Mouse (Mus musculus) common myeloid progenitor, adult 5-6 weeks (primary cell): Measurements from ENCODE around the gene Taf8. TPM values are rescaled to one million over a fixed set of nuclear protein-coding genes. Genes with fewer than 3 reads are reported as not detected.

ENCODE experiments used
- ATAC-seq: replicated peaks from 2 replicates; pipeline ENCODE4 v1.8.0; 2016; ENCODE audit warnings: low read depth, mild to moderate bottlenecking, moderate TSS enrichment, inconsistent platforms; ENCODE audit not compliant: poor library complexity, severe bottlenecking
- total RNA-seq: library from RNA; stranded (forward); fragments of 200-1000, 187-1606 nt; gene quantifications from 2 replicates; pipeline ENCODE4 v1.2.3, GENCODE M21; 2017

The Taf8 gene
- total RNA-seq, 1 experiment from 2014 or later, result 64.5 TPM

DNA sequence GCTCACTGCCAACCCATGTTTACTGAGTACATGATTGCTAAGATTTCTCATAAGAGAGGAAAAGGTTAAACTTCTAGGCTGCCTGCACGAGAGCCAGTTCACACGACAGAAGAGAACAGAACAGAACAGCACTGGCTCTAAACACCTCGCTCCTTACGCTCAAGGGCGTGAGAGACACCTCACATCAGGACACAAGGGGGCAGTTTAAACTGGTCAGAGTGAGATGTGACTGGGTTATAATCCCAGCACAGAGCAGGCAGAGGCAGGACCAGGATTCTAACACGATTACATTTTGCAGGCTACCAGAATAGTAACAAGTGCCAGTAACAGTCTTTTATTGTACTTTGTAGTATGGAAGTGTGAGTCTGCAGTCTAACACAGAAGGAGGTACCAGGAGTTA lies 9.4 kb downstream of the Taf8 start:
- no peak for ATAC-seq

DNA sequence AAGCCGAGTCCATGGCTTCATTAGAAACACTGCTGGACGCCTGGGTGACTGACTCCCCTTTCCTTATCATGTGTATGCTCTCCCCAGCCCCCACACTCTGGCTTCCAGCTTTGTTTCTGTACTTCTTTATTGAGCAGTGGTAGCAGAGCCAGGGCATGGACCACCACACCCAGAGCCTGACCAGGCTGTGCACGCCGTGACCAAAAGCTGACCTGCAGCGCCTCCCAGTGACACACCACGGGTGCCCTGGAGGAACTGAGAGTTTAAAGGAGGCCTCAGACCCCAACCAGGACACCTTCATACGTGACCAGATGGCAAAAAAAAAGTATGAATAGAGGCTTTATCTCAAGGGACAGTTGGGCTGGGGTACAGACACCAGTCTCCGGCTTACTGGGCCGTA lies 11.3 kb downstream of the Taf8 start:
- ATAC-seq, result no peak

DNA sequence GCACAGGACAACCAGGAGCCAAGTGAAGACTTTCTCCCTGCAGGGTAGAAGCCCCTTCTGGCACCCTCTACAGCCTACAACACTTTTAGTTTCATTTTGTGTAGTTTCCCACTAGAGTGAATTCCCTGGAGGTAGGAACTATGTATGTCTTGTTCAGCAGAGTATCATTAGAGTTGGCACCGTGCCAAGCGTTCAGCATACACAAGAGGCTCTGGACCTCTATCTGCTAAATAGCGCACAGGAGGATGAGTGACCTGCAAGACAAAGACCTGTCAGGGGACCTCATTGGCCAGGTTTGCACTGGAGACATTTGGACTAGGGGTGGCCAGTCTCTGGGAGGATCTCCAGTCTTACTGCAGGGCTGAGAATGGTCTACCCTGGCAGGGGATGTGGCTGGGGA lies 16.3 kb downstream of the Taf8 start:
- no peak for ATAC-seq

DNA sequence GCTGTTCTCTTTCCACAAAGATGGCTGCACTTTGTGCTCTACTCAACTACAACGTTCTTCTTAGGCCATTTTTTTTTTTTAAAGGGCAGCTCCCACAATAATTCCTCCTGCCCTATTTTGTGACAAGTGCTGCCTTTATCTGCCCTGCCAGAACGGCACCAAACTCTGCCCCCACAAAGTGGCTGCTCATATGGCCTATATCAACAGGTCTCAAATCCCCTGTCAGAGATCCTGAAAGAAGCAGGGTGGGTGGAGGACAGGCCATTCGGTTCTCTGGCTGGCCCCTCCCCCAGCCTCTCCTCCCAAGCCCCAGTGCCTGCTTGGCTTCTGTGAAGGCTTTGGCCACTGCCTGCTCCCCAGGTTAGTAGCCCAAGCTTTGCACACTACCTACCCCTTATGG lies 17.1 kb downstream of the Taf8 start:
- ATAC-seq, result 0 out of 2 replicates have a peak, but pooled peaks have one; percentile 8

DNA sequence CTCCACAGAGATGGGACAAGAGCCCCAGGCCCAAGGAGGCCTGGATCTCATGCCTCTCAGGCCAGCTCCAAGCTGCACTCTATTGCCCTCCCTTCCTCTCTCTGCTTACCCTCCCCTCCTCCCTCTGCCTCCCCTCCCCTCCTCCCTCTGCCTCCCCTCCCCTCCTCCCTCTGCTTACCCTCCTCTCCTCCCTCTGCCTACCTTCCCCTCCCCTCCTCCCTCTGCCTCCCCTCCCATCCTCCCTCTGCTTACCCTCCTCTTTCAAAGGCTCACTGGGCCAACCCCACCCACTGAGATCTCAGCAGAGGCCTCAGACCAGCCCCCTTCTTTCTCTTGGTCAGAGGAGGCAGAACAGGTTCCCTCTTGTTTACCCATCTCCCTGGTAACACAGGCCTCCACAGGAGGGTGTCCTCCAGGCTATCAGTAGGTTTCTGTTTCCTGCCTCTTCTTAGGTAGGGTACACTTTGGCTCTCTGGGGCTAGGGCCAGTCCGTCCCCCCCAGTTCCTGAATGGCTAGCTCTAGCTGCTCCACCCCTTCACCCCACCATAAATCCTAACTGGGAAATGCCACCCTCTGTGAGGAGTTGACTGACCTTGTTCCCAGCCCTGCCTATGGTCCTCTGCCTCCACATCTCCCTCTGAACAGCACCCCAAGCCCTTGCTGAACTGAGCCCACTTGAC lies 17.7 kb downstream of the Taf8 start:
- ATAC-seq, result peak; percentile 55

DNA sequence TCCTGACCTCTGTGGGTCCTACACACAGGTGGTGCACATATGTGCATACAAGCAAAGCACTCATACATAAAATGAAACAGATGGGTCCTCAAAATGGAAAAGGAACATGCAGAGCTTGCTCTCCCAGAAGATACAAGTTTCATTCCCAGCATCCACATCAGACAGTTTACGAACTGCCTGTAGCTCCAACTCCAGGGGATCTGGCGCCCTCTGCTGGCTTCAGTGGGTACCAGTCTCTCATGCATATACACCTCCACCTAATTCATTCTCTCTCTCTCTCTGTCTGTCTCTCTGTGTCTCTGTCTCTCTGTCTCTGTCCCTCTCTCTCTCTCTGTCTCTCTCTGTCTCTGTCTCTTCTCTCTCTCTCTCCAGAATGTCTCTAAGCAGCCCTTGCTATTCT lies 19.7 kb downstream of the Taf8 start:
- ATAC-seq, result peak; percentile 46; the same call in 1 of the 2 replicates

DNA sequence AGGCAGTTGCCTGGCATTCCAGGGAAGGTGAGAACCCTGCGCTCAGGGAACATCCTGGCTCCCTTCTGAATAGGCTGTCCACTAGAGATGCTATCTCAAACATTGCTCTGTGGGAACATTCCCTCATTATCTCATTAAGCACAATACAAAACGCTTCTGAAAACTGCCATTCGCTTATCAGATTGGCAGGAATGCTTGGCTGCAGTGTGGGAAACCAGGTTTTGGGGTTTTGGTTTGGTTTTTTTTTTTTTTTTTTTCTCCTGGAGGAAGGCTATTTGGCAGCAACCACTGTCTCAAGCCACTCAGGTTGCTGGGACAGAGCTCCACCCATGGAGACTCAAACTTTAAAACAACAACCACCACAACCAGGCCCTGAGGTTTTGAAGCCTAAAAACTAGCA lies 22.2 kb downstream of the Taf8 start:
- ATAC-seq, result no peak

DNA sequence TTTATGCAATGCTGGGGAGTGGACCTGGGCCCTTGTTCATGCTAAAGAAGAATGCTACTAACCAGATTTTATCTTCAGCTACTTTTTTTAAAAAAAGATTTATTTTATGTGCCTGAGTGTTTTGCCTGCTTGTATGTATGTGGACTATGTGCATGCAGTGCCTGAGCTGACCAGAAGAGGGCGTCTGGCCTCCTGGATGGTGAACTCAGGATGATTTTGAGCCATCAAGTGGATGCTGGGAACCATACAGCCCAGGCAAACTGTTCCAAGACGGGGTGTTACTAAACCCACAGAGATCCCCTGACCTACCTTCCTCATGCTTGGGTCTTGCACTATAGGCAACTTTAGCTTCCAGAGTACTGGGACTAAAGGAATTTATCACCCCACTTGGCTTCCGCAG lies 26.4 kb downstream of the Taf8 start:
- ATAC-seq, result no peak

DNA sequence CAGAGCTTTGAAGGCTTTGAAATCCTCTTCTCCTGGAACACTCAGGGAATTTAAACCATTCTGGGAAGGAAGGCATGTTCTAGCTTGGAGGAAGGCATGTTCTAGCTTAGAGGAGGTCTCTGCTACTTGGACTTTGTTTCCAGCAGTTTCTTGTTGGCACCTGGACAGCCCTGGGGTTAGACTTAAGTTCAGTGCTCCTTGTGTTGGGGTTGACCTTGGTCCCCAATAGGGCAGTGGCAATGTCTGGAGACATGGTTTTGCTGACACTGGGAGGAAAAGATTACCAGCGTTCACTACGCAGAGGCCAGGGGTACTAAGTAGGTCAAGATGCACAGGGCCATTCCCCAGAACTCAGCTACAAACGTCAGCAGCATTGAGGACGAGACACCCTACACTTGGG lies 26.9 kb downstream of the Taf8 start:
- ATAC-seq, result no peak

DNA sequence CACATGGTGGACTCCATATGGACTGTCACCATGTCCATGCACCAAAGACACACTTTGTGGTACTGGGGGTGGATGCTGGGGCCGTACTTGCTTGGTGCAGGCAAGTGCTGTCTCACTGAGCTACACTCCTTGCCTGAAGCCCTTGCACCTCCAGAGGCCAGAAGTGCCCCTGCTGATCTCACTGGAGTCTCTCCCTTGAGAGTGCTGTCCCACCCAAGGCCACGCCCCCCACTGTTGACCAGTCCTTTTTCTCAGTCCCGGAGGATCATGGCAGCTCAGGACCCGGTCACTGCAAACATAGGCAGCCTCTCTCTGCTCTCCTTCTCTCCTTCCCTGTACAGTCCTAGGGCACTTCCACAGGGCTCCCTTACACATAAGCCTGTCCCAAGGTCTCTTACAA lies 27.8 kb downstream of the Taf8 start:
- no peak for ATAC-seq

DNA sequence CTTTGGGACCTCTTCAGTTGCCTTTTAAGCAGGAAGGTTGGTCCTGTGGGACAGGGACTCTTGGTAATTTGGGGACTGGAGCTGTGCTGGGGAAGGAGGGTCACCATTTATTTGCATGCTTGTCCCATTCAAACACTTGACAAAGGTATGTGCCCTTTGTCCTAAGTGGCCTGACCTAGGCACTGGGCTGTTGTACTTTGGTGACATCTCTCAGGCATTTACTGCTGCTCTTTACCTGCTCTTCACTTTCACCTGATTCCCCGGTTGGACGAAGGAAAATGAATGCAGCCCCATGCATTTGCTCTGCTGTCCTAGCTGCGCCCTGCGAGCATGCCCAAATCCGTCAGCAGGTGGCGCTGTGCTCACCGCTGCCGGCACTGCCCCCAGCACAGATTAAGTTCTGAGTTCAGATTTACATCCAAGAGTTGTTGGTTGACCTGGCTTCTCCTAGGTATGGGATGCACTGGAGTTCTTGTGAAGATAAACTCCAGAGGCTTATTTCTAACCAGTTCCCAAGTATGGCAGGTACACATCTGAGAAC lies 28.6 kb downstream of the Taf8 start:
- peak; percentile 75 for ATAC-seq

DNA sequence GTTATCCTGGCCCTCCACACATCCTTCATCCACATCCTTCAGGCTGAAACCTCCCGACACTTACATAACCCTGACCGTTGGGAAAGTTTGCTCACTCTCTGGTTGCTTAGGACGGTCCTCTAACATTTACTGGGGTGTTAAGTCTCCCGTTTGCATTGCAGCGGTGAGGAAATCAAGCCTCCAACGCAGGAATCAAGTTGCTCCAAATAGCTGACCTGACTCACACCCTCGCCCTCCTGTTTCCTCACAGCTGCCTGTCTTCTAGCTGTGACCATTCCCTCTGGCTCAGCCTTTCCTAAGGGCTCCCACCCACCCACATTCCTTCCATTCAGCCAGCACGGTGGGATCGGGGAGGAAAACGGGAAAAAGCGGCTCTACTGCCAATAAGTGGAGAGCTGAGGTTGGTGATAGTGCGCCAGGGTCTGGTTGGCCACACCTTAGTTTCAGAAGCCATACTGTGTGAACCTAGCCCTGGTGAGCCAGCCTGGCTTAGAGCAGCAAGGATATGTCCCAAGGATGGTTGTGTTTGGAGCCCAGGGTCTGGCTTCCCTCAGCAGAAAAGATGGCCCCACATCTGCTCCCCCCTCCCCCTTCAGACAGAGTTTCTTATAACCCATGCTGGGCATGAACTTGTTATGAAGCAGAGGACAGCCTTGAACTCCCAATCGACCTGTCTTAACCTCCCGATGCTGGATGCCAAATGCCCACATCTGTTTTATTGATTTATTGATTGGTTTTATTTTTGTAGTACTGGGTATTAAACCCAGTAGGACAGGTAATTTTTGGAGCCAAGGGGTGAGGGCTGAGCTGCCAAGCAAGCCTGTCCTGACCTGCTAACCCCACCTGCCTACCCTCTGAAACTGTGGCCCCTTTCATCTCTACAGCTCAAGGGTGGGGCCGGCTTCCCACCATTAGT lies 29.4 kb downstream of the Taf8 start:
- ATAC-seq, result no peak

DNA sequence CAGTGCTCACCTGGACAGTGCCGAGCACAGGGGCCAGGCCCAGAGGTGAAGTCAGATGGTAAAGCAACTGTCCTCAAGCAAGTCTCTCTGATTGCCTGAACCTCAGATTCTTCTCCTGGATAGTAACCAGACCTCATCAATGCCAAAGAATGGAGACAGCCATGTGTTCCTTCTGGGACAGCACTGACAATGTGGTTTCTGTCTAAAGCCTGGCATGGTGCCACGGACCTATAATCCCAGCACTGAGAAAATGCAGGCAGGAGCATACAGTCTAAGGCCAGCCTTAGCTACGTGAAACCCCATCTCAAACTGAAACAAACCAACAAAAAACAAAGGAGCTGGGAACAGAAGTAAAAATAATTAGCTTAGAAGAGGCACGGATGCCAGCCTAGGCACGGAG lies 31.4 kb downstream of the Taf8 start:
- no peak for ATAC-seq

DNA sequence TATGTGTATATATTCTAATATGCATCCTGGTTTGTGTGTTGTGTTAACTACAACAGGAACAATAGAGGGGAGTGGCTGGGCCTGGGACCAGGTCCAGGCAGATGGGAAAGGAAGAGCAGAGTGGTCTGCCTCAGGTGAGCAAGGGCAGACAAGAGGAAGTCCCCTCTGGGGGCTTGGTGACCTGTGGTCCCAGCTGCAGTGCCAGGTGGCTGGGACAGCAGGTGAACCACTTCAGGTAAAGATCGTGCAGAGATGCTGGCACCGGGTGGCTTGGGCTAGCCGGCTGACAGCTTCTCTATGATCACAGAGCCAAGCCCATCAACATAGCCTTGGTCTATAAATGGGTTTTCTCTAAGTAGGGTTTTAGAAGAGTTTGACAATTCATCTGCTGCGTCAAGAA lies 32.0 kb downstream of the Taf8 start:
- no peak for ATAC-seq

DNA sequence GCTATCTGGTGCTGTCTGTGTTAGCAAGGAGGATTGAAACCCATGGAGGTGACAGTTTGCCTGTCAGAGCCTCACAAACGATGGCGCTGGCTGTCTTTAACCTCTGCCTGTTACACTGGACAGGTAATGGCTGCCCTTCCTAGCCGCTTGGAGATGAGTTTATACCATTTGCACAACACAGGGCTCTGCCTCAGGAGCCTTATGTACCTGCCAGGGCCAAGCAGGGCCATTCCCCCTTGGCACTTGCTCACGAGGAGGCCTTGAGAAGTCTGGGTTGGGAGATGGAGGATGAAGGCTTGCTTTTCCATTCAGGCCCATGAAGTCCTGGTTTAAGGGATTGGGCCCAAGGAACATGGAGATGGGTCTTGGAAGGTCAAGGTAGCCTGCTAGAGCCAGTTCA lies 32.5 kb downstream of the Taf8 start:
- ATAC-seq, result no peak

DNA sequence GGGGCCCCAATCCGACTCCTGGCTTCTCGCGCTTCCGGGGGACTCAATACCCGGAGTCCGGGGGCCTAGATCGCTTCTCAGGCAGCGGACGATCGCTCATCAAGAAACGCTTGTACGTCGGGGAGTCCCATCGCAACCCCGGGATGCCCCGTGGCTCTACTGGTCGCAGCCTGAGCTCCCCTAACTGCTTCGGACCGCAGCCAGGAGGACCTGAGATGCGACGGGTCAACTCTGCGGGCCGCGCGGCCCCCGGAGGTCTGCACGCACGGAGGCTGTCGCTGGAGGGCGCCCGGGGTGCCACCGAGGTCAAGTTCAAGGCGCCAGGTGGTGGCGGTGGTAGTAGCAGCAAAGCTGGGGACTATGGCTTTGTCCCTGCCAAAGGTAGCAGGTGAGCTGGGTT lies 33.6 kb downstream of the Taf8 start:
- ATAC-seq, result no peak

DNA sequence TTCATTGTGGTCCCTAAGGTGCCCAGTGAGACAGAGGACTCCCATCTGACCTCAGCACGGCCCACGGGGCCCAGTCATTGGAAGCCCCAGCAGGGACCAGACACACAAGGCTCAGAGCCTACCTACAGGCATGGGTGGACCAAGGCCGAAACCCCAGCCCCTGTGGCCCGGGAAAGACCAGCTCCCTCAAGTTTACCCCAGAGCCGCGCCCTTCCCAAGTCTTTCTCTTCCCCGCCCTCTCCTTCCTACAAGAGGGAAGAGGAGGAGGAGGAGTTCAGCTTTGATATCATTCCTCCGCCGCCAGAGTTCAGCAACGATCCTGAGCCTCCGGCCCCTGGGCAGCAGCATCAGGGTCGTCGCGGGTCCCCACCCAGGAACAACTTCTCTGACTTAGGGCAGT lies 34.0 kb downstream of the Taf8 start:
- no peak for ATAC-seq

DNA sequence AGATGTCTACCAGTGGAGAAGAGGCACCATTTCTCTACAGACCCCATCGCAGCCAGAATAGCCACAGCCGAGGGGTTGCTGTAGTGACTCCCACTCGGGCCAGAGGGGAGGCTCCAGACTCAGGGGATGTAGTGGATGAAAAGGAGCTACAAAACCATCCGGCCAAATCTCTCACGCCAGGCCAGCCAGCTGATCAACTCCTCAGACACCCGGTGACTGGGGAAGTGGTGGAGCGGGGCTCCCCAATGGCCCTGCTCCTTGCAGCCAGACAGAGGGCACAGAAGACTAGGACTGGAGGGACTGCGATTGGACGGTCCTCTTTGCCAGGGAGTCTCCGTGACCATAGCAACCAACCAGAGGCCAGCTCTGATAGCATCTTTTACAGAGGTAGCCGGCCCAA lies 34.4 kb downstream of the Taf8 start:
- no peak for ATAC-seq

DNA sequence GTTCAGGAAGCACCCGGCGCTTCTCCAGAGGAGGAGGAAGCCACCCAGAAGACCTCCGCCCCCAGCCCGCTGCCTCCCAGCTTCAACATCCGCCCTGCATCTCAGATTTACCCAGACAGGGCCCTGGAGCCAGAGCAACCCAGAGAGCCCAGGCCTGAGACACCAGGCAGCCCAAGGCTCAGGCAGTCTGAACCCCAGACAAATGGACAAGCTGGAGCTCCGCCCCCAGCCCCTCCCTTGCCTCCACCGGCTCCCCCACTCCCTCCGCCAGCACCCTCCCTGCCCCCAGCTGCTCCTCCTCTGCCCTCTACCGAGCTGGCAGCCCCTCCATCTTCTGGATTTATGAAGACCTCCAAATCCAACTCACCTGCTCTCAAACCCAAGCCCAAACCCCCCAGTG lies 35.8 kb downstream of the Taf8 start:
- no peak for ATAC-seq

DNA sequence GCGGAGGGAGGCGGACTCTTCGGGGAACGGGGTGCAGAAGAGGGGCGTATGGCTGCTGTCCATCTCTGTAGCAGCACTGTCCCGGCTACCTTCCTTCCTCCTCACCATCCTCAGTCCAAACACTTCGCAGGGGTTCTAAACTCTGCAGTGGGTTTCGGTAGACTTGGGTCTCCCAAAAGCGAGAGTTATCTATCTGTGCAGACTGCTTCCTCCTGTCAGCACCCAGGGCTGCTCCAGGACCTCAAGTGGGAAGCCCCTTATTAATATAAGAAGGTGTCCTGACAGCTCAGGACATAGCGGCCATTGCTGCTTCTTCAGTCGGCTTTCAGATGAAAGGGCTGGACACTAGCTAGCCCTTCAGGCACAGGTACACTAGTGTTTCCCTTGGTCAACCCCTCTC lies 37.1 kb downstream of the Taf8 start:
- no peak for ATAC-seq

DNA sequence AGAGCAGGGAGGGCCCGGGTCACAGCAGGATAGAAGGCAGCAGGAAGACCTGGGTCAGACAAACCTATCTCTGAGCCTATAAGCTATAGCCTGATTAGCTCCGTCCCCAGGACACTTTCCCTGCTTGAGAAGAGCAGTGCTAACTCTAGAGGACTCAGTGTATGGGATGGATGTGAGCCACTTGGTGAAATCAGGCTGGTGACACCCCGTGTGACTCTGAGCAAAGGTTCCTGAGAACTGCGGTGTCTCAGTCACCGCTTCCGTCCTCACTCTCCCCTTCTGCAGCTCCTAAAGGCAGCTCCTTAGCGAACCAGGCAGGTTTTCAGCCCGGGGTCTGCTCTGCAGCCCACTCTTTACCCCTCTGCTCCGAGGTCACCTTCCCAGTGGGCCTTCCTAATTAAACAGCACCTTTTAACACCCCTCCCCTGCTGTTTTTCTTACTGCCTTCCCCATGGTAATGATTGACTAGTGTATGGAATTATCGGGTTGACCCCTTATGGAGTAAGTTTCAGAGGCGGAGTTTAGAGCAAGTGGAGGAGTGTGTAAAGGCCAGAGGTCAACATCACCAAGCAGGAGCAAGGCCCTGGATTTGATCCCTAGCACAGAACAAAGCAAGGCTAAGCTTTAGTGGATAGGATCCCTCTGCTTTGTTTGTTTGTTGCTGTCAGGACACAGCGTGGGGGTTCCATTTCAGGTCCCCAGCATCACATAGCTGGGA lies 37.7 kb downstream of the Taf8 start:
- no peak for ATAC-seq
